Mouse (Mus musculus) gastrocnemius, adult 2 months (tissue): ENCODE results near the gene Mgrn1. TPM values are rescaled to one million over a fixed set of nuclear protein-coding genes. Genes with fewer than 3 reads are reported as not detected.

Source experiments
- DNase-seq: peaks from one replicate; pipeline ENCODE4 v3.0.0; 2022
- H3K27ac ChIP-seq: fragments of 200-600 bp; 2 replicates; pipeline ENCODE4 v1.8.1; 2022; ENCODE audit warnings: mild to moderate bottlenecking
- H3K4me3 ChIP-seq: fragments of 200-600 bp; 2 replicates; pipeline ENCODE4 v1.8.1; 2022; ENCODE audit warnings: mild to moderate bottlenecking, moderate library complexity
- CTCF ChIP-seq: fragments of 200-600 bp; IDR thresholded peaks from 2 replicates; pipeline ENCODE4 v1.8.1; 2022; ENCODE audit warnings: antibody characterized with exemption, mild to moderate bottlenecking, moderate library complexity
- intact Hi-C: fragments of 180-260 bp; cut with DNase I; formaldehyde crosslinking; loops from one replicate; pipeline ENCODE4 v1.15.1; 2025
- total RNA-seq, 2 experiments: library from RNA; stranded (reverse); gene quantifications; 2 replicates each; pipeline ENCODE4 v1.2.3; 2021

The Mgrn1 gene
- total RNA-seq, 2 experiments from 2014 or later = 53.5 to 66.1 TPM

- Histone ChIP-seq H3K4me3 (peak within 1 kb of the TSS; percentile 93), H3K27ac (peak within 1 kb of the TSS; percentile 100)
- no peak for TF ChIP-seq CTCF
- intact Hi-C loops = no loop called here
- peak; percentile 99 for DNase-seq
Observed at GRCm38 (mm10) chr16:4880136-4880825, 5.8 kb upstream of the Mgrn1 start, which contains the start of gene Ubald1. Gene Ubald1 (minus strand): TSS chr16:4880315.

DNA sequence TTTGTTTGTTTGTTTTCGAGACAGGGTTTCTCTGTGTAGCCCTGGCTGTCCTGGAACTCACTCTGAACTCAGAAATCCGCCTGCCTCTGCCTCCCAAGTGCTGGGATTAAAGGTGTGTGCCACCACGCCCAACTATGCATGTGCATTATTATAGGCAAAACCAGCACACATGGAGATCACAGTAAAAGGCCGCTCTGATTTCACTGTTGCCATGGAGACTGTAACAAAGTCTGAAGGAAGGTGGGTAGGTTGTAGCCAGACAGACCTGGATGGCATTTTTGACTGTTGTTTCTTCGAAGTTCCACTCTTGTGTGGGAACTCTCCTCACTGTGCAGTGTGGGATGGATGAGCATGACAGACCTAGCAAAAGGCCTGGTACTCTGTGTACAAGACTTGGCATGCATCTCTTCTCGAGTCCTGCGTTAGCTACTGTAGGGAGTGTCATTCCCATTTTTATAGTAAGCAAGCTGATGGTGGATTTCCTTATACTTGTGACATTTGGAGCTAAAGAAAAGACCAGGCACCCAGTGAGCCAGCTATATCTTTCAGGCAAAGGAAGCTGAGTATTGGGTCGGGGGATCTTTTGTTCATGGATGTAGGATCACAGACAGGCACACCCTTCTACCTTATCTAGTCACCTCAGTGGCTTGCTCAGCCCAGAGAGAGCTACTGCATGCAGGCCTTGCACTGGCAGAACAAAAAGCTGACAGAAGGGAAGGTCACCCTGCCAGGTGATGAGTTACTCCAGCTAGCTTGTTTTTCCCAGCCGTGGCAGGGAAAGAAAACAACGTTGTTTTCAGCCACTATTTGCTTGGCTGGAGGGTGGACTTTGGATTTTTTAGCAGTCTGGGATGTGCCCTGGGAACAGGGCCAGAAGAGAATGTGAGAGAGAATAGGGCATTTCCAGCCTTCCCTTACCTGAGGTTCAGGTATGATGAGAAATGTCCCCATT lies 4.4 kb upstream of the Mgrn1 start:
- Histone ChIP-seq H3K27ac (peak overlapping the region; percentile 100), H3K4me3 (peak overlapping the region; percentile 93)
- no peak for TF ChIP-seq CTCF
- intact Hi-C loops = no loop called here
- DNase-seq = no peak

DNA sequence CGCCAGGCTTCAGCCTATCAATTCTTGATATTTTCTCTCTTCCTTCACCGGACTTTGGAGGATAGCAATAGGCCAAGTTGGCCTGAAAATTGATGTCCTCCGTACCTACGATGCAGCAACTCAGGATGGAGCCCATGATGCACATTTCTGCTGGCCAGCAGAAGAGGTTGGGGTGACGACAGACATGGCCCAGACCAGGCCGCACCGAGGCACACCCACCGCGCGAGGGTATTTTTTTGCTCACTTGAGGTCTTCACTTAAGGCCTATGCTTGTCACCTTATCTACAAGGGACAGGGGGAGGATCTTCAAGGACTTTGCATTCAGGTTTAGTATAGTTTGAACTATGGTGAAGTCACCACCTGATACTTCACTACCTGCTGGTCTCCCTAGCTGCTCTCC lies 1.1 kb upstream of the Mgrn1 start:
- no peak for DNase-seq
- intact Hi-C loops = no loop called here
- H3K4me3 ChIP-seq = no peak overlapping the region
- peak overlapping the region; percentile 93 for H3K27ac ChIP-seq
- TF ChIP-seq CTCF = no peak

- H3K4me3 ChIP-seq = peak overlapping the region; percentile 80
- no peak for TF ChIP-seq CTCF
- no peak for DNase-seq
- intact Hi-C loops = loop anchor here (2.0 kb wide), 1 partner anchor 16 kb away; no protein-coding TSS in a partner anchor
- H3K27ac ChIP-seq = peak overlapping the region; percentile 96
Observed at GRCm38 (mm10) chr16:4886690-4887020, 606 bp downstream of the Mgrn1 start.

DNA sequence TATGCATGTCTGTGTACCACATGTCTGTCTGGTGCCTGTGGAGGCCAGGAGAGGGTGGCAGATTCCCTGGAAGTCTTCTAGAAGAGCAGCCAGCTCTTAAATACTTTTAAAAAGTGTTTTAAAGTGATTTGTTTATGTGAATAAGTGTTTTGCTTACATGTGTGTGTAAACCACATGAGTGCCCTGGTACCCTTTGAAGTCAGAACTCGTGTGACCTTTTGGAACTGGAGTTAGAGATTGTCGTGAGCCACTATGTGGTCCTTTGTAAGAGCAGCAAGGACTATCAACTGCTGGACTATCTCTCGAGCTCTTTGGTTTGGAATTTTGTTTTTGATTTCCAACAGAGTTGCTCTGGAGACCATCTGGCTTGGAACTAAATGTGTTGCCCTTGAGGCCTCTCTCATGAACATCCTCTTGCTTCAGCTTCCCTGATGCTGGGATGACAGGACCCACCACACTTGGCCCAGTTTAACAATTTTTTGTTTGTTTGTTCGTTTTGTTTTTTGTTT lies 4.2 kb downstream of the Mgrn1 start:
- no peak for TF ChIP-seq CTCF
- H3K4me3 ChIP-seq = no peak overlapping the region
- intact Hi-C loops = no loop called here
- no peak for DNase-seq
- H3K27ac ChIP-seq = peak overlapping the region; percentile 54

- intact Hi-C loops = no loop called here
- no peak overlapping the region for H3K4me3 ChIP-seq
Observed at GRCm38 (mm10) chr16:4892171-4892570, 6.1 kb downstream of the Mgrn1 start.

GRCm38 (mm10) chr16:4894201-4894908 lies 8.3 kb downstream of the Mgrn1 start:
- H3K4me3 ChIP-seq = no peak overlapping the region
- intact Hi-C loops = no loop called here
- no peak for DNase-seq
- no peak for TF ChIP-seq CTCF
- H3K27ac ChIP-seq = peak overlapping the region; percentile 70

More at GRCm38 (mm10) chr16:4892171-4892570, 6.1 kb downstream of the Mgrn1 start:
- peak overlapping the region; percentile 46 for H3K27ac ChIP-seq
- no peak for TF ChIP-seq CTCF
- no peak for DNase-seq

- peak; percentile 57 for DNase-seq
- intact Hi-C loops = no loop called here
- no peak for TF ChIP-seq CTCF
- peak overlapping the region; percentile 5 for H3K4me3 ChIP-seq
- H3K27ac ChIP-seq = peak overlapping the region; percentile 76
Observed at GRCm38 (mm10) chr16:4896249-4897027, 10.4 kb downstream of the Mgrn1 start.

GRCm38 (mm10) chr16:4897146-4897730 lies 11.2 kb downstream of the Mgrn1 start:
- Histone ChIP-seq H3K27ac (peak overlapping the region; percentile 76), H3K4me3 (no peak overlapping the region; the same call in 1 of the 2 replicates)
- no peak for DNase-seq
- intact Hi-C loops = no loop called here
- TF ChIP-seq CTCF = no peak

- intact Hi-C loops = no loop called here
- no peak for TF ChIP-seq CTCF
- no peak overlapping the region for H3K27ac ChIP-seq
- DNase-seq = no peak
- H3K4me3 ChIP-seq = no peak overlapping the region
Observed at GRCm38 (mm10) chr16:4898881-4899280, 12.8 kb downstream of the Mgrn1 start.

- DNase-seq = no peak
- Histone ChIP-seq H3K4me3 (no peak overlapping the region), H3K27ac (no peak overlapping the region)
- intact Hi-C loops = no loop called here
- no peak for TF ChIP-seq CTCF
Observed at GRCm38 (mm10) chr16:4899711-4900110, 13.7 kb downstream of the Mgrn1 start.
